Mouse (Mus musculus) heart, embryonic 16.5 days (tissue): ENCODE measurements around the gene BC028528. TPM values are rescaled to one million over a fixed set of nuclear protein-coding genes. Genes with fewer than 3 reads are reported as not detected.

Experiments used
- ATAC-seq: fragments of 200-750 bp; cut with Nextera tagmentation; replicated peaks from 2 replicates; pipeline ENCODE4 v1.8.0; 2017; ENCODE audit warnings: moderate number of reproducible peaks; ENCODE audit not compliant: insufficient read depth, low FRiP score; ENCODE audit errors: extremely low read depth
- H3K27ac ChIP-seq: fragments of 300-500 bp; sonication (generic); 2 replicates; pipeline ENCODE4 v1.5.1; 2014; ENCODE audit warnings: mild to moderate bottlenecking, low read length, control low read depth, moderate library complexity
- H3K27me3 ChIP-seq: fragments of 300-500 bp; sonication (generic); 2 replicates; pipeline ENCODE4 v1.6.1; 2014; ENCODE audit warnings: low read length, mixed read lengths; ENCODE audit not compliant: control insufficient read depth, insufficient read depth
- H3K36me3 ChIP-seq: fragments of 300-500 bp; sonication (generic); 2 replicates; pipeline ENCODE4 v1.6.1; 2014; ENCODE audit not compliant: control insufficient read depth, insufficient read depth
- H3K4me1 ChIP-seq: fragments of 300-500 bp; sonication (generic); 2 replicates; pipeline ENCODE4 v1.6.1; 2014; ENCODE audit warnings: low read length, mixed read lengths; ENCODE audit not compliant: control insufficient read depth, insufficient read depth
- H3K4me2 ChIP-seq: fragments of 300-500 bp; sonication (generic); 2 replicates; pipeline ENCODE4 v1.6.1; 2014; ENCODE audit warnings: low read depth, mild to moderate bottlenecking, control low read depth, low read length
- H3K4me3 ChIP-seq: fragments of 300-500 bp; sonication (generic); 2 replicates; pipeline ENCODE4 v1.5.1; 2014; ENCODE audit warnings: mild to moderate bottlenecking, control low read depth, low read length
- H3K9ac ChIP-seq: fragments of 300-500 bp; sonication (generic); 2 replicates; pipeline ENCODE4 v1.6.1; 2014; ENCODE audit warnings: low read length, control low read depth
- H3K9me3 ChIP-seq: fragments of 300-500 bp; sonication (generic); replicated peaks from 2 replicates; pipeline ENCODE4 v1.6.1; 2016; ENCODE audit warnings: low read length; ENCODE audit not compliant: control insufficient read depth
- WGBS: fragments of 180-500 bp; shearing (Covaris S2); extraction: QIAGEN DNeasy Blood & Tissue Kit; methylation state at CpG from one replicate; pipeline ENCODE4 v1.1.7; 2014; 5-methylcytosine and 5-hydroxymethylcytosine counted together
- polyA plus RNA-seq: library from polyadenylated mRNA; unstranded; fragments of >200 nt; fragmentation: Nextera tagmentation; extraction: Ambion mirVana; gene quantifications from 2 replicates; pipeline ENCODE4 v1.2.1, GENCODE M21; 2015

The BC028528 gene
- polyA plus RNA-seq, 1 experiment from 2014 or later, result 41.5 TPM

DNA sequence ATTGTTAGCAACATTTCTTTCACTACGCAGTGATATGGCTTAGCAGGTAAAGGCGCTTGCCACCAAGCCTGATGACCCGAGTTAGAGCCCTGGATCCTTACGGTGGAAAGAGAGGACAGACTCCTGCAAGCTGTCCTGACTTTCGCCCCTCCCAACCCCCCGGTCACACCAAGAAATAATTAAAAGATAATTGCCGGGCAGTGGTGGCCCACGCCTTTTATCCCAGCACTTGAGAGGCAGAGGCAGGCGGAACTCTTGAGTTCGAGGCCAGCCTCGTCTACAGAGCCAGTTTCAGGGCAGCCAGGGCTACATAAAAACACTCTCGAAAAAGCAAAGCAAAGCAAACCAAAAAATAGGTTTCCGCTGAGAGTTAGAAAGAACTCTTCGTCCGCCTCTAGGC is 20.8 kb downstream of the BC028528 start:
- peak; percentile 4; the same call in 1 of the 2 replicates for ATAC-seq
- H3K27ac ChIP-seq, result peak overlapping the region; percentile 95
- peak overlapping the region; percentile 86 for H3K4me3 ChIP-seq
- no peaks in the 10 kb centered on the region for H3K27me3 ChIP-seq
- peak overlapping the region; percentile 72 for H3K4me2 ChIP-seq
- H3K36me3 ChIP-seq, result peaks cover 18% of the 10 kb centered on the region
- H3K4me1 ChIP-seq, result peaks cover 10% of the 10 kb centered on the region
- H3K9ac ChIP-seq, result peak overlapping the region; percentile 87
- H3K9me3 ChIP-seq, result no peaks in the 10 kb centered on the region
- WGBS, result 5% methylated on average over 15 of the region's 15 CpGs

DNA sequence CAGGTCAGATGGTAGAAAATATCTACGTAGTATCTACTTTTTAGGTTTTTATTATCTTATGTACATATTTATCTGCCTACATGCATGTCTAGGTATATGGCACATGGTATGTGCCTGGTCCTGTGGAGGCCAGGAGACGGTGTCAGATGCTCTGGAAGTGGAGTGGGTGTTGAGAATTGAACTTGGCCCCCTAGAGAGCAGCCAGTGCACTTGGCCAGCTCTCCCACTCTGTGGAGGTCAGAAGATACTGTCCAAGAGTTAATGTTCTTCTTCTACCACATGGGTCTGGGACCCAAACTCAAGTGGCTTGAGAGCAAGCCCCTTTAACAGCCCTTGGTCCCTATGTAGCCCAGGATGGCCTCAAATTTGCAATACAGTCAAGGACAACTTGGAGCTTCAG is 24.4 kb downstream of the BC028528 start:
- Histone ChIP-seq H3K27ac (no peak overlapping the region), H3K4me1 (peaks cover 9% of the 10 kb centered on the region), H3K9me3 (no peaks in the 10 kb centered on the region), H3K27me3 (no peaks in the 10 kb centered on the region), H3K9ac (no peak overlapping the region), H3K36me3 (peaks cover 21% of the 10 kb centered on the region), H3K4me3 (no peak overlapping the region), H3K4me2 (no peak overlapping the region)
- no peak for ATAC-seq
- WGBS, result 81% methylated on average over 2 of the region's 2 CpGs

DNA sequence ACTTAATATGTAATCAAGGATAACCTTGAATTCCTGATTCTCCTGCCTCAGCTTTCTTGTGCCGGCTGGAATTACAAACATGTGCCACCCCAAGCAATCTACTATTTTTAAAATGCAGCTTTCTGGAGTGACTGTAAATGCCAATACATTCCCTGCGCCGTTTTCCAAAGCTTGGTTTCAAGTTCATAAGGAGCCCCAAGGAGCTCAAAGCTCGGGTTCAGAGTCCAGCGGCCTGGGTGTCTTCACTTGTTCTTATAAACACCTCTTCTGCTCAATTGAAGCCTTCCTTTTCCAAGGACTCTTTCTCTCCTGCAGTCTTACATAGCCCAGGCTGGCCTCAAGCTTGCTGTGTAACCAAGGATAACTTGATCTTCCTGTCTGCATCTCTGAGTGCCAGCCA is 25.7 kb downstream of the BC028528 start:
- ATAC-seq, result no peak
- no peak overlapping the region for H3K4me2 ChIP-seq
- H3K4me1 ChIP-seq, result peaks cover 5% of the 10 kb centered on the region; the same call in 1 of the 2 replicates
- 82% methylated on average over 5 of the region's 5 CpGs for WGBS
- no peak overlapping the region for H3K9ac ChIP-seq
- no peaks in the 10 kb centered on the region for H3K9me3 ChIP-seq
- no peak overlapping the region for H3K27ac ChIP-seq
- no peaks in the 10 kb centered on the region for H3K27me3 ChIP-seq
- no peak overlapping the region for H3K4me3 ChIP-seq
- peaks cover 25% of the 10 kb centered on the region for H3K36me3 ChIP-seq

DNA sequence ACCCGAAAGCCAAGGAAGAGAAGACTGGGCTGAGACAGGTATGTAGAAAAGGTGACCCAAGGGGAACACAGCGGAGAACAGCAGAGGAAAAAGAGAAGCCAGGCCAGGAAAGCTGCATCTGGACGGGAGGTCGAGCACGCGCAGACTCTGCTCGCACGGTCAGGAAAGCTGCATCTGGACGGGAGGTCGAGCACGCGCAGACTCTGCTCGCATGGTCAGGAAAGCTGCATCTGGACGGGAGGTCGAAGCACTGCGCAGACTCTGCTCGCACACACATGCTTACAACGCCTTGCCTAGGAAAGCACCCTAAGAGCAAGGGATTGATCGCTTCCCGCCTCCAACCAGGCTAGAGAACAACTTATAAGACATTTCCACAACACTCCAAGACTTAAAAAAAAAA is 26.2 kb downstream of the BC028528 start:
- Histone ChIP-seq H3K36me3 (peaks cover 25% of the 10 kb centered on the region), H3K9ac (no peak overlapping the region), H3K9me3 (no peaks in the 10 kb centered on the region), H3K4me2 (no peak overlapping the region), H3K4me1 (peaks cover 3% of the 10 kb centered on the region; the same call in 1 of the 2 replicates), H3K27ac (no peak overlapping the region), H3K4me3 (no peak overlapping the region), H3K27me3 (no peaks in the 10 kb centered on the region)
- WGBS, result 85% methylated on average over 20 of the region's 20 CpGs
- ATAC-seq, result no peak

DNA sequence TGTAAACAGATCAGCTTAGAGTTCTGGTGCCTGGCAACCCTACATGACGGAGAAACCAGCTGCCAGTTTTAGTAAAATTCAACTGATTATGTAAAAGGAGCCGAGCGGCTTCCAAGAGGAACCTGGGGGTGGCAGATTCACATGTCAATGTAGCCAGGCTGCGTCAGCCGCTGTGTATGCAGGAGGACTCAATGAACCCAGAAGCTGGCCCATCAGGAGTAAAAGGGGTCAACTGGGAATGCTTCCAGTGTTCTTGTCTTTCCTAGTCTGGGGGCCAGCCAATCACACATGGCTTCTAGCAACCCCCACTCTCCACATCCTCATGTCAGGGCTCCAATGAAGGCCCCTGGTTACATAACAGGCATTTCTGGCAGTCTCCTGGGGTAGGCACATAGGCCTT is 26.8 kb downstream of the BC028528 start:
- H3K4me1 ChIP-seq, result no peaks in the 10 kb centered on the region
- no peak overlapping the region for H3K9ac ChIP-seq
- no peak overlapping the region for H3K4me2 ChIP-seq
- peaks cover 25% of the 10 kb centered on the region for H3K36me3 ChIP-seq
- H3K4me3 ChIP-seq, result no peak overlapping the region
- WGBS, result 95% methylated on average over 5 of the region's 5 CpGs
- no peaks in the 10 kb centered on the region for H3K9me3 ChIP-seq
- H3K27me3 ChIP-seq, result no peaks in the 10 kb centered on the region
- ATAC-seq, result no peak
- no peak overlapping the region for H3K27ac ChIP-seq

DNA sequence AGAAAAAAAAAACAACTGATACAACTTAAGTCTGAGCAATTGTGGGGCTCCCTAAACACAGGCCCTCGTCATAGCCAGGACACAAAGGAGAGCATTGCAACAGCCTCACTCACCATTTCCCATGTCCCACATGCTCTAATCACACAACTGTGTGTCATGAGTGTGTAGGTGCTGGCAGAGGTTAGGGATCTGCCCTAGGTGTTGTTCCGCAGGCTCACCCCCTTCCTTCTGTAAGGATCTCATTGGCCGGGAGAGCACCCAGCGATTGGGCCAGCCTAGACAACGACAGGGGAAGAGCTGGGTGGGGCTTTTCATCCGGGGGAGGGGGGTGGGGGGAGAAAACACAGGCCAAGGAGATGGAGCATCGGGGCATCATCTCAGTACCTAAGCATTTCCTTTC is 28.2 kb downstream of the BC028528 start:
- Histone ChIP-seq H3K9ac (no peak overlapping the region), H3K9me3 (no peaks in the 10 kb centered on the region), H3K4me1 (no peaks in the 10 kb centered on the region), H3K27me3 (no peaks in the 10 kb centered on the region), H3K4me3 (no peak overlapping the region), H3K27ac (no peak overlapping the region), H3K36me3 (peaks cover 16% of the 10 kb centered on the region; the same call in 1 of the 2 replicates), H3K4me2 (no peak overlapping the region)
- 58% methylated on average over 7 of the region's 7 CpGs for WGBS
- no peak for ATAC-seq

DNA sequence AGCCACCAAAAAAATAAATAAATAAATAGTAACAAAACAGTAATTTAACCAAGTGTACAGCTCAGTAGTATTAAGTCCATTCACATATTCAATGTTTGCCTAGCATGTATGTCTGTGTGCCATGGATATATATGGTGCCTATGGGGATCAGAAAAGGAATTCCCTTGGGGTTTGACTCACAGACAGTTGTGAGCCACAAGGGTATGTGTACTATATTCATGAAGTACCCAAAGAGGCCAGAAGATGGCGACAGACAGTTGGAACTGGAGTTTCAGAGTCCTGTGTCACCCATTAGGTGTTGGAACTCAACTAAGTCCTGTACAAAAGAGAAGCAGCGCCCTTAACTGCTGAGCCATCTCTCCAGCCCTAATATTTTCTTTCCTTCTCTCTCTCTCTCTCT is 30.0 kb downstream of the BC028528 start:
- 0 out of 2 replicates have a peak, but pooled peaks cover under 1% of the 10 kb centered on the region for H3K4me1 ChIP-seq
- no peak overlapping the region for H3K4me3 ChIP-seq
- no peak; the same call in 1 of the 2 replicates for ATAC-seq
- 40% methylated on average over 2 of the region's 2 CpGs for WGBS
- H3K36me3 ChIP-seq, result peaks cover 9% of the 10 kb centered on the region; the same call in 1 of the 2 replicates
- no peaks in the 10 kb centered on the region for H3K9me3 ChIP-seq
- no peaks in the 10 kb centered on the region for H3K27me3 ChIP-seq
- H3K4me2 ChIP-seq, result no peak overlapping the region
- no peak overlapping the region for H3K27ac ChIP-seq
- no peak overlapping the region for H3K9ac ChIP-seq

DNA sequence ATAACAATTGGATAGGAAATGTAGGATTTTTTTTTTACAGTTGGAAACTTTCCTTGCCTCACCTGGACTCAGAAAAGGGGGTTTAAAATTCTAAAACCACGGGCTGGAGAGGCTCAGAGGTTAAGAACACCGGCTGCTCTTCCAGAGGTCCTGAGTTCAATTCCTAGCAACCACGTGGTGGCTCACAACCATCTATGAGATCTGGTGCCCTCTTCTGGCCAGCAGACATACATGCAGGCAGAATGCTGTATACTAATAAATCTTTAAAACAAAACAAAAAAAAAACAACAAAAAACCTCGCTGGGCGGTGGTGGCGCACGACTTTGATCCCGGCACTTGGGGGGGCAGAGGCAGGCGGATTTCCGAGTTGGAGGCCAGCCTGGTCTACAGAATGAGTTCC is 30.6 kb downstream of the BC028528 start:
- WGBS, result 77% methylated on average over 10 of the region's 10 CpGs
- no peak overlapping the region for H3K9ac ChIP-seq

DNA sequence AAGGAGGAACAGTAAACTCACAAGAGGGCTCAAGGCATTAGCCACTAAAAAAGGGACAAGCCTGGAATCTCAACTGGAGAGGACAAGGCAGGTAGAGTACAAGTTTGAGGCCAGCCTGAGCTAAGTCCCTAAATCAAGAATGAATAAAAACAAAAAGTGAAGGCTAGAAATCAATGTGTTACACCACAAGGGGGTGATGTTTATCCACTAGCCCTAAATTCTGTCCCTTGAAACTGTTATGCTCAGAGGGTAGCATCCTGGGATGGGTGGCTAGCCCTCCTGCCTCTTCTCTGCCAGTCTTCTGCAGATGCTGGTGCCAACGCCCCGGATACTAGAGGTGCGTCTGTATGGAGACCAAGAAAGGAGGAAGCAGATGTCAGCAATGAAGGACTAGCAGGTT is 31.5 kb downstream of the BC028528 start:
- Histone ChIP-seq H3K4me3 (no peak overlapping the region), H3K9me3 (no peaks in the 10 kb centered on the region), H3K4me2 (no peak overlapping the region), H3K27me3 (no peaks in the 10 kb centered on the region), H3K36me3 (peaks cover 8% of the 10 kb centered on the region; the same call in 1 of the 2 replicates), H3K27ac (no peak overlapping the region), H3K4me1 (0 out of 2 replicates have a peak, but pooled peaks cover 2% of the 10 kb centered on the region), H3K9ac (no peak overlapping the region)
- WGBS, result 69% methylated on average over 3 of the region's 3 CpGs
- ATAC-seq, result no peak

More for the DNA sequence above, 30.6 kb downstream of the BC028528 start:
- H3K4me1 ChIP-seq, result 0 out of 2 replicates have a peak, but pooled peaks cover 2% of the 10 kb centered on the region
- no peak overlapping the region for H3K4me3 ChIP-seq
- no peak for ATAC-seq
- no peaks in the 10 kb centered on the region for H3K9me3 ChIP-seq
- no peak overlapping the region for H3K27ac ChIP-seq
- no peak overlapping the region for H3K4me2 ChIP-seq
- H3K36me3 ChIP-seq, result peaks cover 9% of the 10 kb centered on the region; the same call in 1 of the 2 replicates
- H3K27me3 ChIP-seq, result no peaks in the 10 kb centered on the region
